Mouse (Mus musculus) cerebral cortex, adult 2 months (tissue): ENCODE data around the gene Gpr107.

Experiments used
- WGBS: fragments of 180-500 bp; shearing (Covaris S2); methylation state at CpG from one replicate; pipeline ENCODE4 v1.1.7; 2018; 5-methylcytosine and 5-hydroxymethylcytosine counted together

Gpr107 gene

DNA sequence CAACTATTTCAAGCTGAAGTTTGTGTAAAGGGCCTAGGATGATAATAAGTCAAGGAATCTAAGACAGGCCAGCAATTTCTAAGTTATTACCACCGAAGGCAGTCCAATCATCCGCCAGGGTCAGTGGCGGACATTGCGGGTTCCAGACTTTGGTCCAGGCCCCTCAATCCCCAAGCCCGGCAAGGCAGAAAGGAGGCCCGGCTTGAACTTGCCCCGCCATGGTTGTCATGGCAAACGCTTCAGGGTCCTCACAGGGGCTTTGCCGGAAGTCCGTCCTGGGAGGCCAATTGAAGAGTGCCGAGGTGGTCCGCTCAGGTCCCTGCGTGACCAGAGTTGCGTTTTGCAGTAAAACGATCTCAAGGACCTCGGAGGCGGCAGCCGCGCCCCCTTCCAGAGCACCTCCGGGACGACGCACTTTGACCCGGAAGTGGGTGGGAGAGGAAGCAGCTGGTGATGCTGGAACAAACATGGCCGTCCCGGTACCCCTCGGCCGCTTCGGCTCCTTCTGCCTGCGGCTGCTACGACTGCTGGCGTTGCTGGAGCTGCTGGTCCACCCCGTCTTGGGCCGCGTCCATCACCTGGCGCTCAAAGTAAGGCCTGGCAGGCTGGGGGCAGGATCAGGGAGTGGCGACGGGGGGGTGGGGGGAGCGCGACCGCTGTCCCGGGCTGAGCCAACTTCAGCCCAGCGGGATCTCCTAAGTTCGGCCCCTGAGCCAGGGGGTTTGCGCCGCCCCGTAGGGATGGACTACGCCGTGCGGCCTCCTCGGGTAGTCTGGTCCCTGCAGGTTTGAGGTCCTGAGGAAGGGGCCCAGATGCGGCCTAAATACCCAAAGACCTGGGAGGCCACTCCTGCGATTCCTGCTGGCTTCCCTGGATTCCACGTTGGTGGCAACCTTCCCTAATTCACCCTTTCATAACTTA, at the start of gene Gpr107:
Gene Gpr107, plus strand, starts transcription at position 425 of the 921 bp plus-strand sequence.
- under 1% methylated on average over 53 of the region's 53 CpGs for WGBS

DNA sequence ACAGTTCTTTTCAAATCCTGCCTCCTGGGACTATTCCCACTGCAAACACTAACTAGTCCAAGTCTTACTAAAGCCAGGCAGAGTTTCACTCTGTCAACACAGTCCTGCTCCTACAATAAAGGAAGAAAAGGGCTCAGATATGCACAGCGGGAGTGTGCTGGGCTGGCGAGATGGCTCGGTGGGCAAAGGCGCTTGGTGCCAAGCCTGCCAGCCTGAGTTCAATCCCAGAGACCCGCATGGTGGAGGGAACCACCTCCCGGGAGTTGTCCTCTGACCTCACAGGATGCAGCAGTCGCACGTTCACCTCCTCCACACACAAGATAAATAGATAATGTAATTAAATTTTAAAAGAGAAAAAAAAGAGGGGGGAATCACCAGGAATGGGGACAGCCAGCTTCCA, 48.8 kb upstream of the Gpr107 start:
- 67% methylated on average over 8 of the region's 8 CpGs for WGBS

DNA sequence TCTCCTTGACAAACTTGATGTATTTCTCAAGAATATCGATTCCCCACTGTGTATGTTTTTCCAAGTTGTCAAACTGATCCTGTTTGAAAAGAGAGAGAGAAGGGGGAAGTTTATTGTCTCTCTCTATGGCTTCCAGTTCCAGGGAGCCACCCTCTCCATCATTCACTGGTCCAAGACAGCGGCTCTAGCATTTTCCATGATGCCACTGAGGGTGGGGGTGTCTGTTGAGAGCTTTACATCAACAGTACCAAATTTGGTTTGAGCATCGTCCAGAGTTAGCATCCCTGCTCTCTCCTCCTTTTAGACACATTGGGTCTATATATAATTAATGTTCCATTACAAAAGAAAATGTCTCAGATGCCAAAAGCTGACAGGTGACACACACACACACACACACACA, 46.8 kb upstream of the Gpr107 start:
- 56% methylated on average over 3 of the region's 3 CpGs for WGBS

DNA sequence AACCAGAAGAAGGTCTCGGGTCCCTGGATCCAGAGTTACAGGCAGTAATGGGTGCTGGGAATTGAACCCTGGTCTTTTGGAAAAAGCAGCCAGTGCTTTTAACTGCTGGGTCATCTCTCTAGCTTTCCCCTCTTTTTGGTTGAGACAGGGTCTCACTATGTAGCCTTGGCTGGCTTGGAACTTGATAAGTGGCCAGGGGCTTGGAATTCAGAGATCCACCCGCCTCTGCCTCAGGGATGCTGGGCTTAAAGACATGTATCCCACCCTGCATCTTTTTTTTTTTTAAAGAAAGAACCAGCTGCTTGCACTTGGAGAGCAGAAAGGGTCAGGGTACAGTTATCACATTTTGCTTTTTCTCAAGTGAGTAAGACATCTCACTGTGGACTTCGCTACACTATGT, 46.1 kb upstream of the Gpr107 start:
- 92% methylated on average over 3 of the region's 3 CpGs for WGBS

DNA sequence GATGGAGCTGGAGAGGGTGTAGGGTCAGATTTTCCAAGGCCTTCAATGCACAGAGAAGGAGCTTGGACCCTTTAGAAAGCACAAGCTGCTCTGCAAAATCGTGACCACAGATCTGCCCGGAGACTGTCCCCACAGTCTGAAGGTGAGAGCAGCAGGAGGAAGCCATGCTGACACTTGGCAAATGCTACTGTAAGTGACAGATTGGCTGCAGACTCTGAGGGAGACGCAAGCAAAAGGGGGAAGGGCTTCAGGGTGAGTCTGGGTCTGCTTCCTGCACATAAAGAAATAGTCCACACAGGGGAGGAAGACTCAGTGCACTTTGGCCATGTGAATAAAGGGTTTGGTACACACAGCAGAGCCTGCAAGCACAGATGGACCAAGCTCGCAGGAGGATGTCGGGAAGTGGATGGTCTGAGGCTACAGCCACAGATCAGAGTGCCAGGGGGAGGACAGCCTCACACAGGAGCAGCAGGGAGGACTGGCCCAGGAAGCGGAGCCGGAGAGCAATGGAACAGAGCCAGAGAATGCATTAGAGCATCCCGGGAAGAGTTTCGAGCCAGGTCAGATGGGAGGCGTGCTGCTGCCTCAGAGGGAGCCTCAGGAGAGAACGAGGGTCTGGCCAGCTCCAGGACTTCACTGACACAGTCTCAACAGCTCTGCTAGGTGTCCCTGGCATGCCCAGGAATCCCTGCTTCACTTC, 45.3 kb upstream of the Gpr107 start:
- 23% methylated on average over 11 of the region's 11 CpGs for WGBS

DNA sequence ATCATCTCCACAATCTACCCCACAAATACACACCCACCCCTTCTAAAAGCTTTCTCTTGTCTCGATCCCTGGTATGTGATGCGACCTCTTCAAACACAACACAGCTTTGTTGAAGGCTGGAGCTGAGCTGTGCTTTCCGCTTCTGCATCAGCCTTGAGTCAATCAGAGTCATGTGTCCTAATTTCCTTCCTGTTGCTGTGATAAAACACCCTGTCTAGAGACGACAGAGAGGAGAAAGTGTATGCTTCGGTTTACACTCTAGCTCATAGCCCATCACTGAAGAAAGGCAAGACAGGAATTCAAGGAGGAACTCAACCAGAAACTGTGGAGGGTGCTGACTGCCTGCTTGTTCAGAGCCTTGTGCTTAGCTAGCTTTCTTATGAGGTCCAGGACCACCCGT, 43.9 kb upstream of the Gpr107 start:
- 62% methylated on average over 6 of the region's 6 CpGs for whole genome bisulfite sequencing

DNA sequence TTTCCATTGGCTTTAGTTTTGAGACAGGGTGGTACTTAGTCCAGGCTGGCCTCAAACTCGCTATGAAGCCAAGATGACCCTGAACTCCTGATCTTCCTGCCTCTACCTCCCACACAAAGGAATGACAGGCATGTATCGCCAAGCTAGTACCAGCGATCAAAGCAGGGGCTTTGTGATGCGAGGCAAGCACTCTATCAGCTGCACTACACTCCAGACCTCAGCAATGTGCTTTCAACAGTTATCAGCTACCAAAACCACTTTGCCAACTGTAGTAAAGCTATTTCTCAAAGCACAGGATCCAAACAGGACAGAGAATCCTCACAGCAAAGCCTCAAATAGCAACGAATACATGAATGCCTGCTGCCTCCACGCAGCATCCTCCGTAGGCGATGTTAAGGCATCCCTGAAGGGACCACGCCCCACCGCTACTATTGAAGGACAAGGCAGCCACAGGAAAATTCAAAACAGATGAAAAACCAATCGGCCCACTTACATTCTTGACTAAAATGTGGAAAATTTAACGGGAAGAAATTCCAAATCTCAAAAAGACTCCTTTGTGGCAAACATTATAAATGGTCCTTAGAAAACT, 42.1 kb upstream of the Gpr107 start:
- 36% methylated on average over 12 of the region's 12 CpGs for WGBS

DNA sequence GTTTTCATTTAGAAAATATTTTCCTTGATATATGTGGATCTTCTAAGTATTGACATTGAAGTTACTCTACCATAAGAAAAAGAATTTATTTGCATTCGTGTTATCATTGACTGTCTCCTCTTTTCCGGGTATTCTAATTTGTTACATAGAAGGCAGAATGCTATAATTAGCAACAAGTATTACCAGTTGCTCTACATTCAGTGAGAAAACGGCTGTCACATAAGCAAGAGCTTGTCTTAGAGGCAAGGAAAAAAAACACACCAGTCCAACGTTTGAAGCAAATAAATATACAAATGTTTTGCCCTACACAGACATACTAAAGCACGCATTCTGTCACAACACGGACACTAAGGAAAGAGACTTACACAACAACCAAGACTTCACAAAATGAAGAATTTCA, 40.4 kb upstream of the Gpr107 start:
- 34% methylated on average over 6 of the region's 6 CpGs for WGBS

DNA sequence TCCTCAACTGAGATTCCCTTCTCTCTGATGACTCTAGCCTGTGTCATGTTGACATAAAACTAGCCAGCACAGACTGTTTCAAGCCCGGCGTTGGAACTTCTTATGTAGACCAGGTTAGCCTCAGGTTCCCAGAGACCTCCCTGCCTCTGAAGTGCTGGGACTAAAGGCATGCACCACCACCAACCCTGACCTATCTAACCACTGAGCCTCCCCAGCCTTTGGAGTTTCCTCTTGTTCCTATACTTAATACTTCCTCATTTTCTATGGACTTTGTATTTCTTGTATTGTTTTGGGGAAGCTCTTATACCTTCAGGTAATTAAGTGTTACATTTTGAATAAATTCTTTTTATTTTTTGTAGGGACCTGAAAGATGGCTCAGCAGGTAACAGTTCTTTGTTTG, 37.9 kb upstream of the Gpr107 start:
- WGBS = 92% methylated on average over 2 of the region's 2 CpGs

DNA sequence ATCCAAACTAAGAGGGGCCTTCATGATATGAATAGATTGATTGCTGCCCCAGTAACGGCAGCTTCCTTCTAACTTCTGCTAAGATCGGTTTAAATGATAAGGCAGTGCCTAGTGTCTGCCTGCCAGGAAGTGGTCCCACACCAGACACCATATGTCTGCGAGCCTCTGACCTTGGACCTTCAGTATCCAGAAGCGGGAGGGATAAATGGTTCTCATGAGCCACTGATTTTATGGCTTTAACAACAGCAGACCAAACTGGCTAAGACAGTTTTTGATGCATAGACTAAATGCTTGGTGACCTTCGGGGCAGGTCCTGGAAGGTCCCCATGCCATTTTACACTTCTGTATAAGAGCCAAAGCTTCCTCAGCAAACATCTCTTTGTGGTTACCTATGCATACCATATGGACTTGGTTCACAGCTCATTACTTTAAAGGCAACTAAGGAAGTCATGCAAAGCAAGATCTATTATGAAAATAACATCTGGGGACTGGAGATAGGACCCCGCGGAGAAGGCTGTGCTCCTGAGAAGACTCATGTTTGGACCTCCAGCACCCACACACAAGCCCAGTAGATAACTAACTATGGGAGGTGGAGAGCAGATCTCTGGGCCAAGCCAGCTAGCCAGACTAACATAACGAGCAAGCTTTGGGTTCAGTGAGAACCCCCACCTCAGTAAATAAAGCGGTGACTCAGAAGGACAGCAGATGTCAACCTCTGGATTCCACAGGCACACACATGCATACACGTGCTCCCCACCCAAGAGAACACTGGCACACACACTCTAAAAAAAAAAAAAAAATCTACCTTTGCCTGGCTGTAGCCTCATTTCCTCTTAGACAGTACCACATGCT, 36.8 kb upstream of the Gpr107 start:
- WGBS = 80% methylated on average over 10 of the region's 10 CpGs

DNA sequence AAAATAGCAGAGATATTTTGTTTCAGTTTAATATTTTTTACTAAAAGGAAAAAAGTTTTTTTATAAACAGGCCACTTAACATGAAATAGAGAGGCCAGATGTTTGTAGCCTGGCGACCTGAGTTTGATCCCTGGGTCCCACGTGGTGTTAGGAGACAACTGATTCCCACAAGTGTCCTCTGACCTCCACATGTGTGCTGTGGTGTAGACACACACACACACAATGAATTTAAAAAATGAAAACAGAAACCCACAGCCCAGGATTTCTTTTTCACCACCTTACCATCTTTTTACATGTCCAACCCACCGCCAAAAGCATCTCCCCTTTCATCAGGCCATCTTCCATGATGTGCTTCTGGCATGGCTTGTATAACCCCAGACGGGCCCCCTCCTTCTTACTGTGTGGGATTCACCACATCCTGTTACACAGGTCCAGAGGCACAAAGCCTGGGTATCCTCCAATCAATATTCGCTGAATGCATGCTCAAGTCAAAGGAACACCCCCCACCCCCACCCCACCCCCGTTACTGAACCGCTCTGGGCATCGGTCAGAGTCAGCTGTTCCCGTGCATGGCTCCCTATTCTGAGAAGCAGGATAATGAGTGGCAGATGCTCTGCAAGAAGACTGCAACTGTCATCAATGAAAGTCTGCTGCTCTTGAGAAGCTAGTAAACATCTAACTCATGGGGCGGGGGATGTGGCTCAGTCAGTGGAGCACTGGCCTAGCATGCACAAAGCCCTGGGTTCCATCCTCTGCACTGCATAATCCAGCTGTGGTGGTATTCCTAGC, 36.0 kb upstream of the Gpr107 start:
- 65% methylated on average over 10 of the region's 10 CpGs for WGBS

DNA sequence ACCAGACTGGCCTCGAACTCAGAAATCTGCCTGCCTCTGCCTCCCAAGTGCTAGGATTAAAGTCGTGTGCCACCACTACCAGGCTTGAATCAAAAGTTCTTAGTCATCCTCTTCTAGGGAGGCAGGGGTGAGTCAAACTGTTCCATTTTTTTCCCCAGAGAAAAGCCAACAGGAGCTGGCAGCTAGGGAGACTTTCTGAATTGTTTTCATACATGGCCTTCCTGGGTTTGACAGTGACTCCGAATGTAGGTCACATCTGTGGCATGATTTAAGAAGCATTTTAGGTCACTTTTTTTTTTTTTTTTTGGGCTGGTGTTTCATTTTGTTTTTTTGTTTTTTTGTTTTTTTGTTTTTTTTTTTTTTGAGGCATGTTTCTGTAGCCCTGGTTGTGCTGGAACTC, 33.9 kb upstream of the Gpr107 start:
- WGBS = 52% methylated on average over 3 of the region's 3 CpGs

DNA sequence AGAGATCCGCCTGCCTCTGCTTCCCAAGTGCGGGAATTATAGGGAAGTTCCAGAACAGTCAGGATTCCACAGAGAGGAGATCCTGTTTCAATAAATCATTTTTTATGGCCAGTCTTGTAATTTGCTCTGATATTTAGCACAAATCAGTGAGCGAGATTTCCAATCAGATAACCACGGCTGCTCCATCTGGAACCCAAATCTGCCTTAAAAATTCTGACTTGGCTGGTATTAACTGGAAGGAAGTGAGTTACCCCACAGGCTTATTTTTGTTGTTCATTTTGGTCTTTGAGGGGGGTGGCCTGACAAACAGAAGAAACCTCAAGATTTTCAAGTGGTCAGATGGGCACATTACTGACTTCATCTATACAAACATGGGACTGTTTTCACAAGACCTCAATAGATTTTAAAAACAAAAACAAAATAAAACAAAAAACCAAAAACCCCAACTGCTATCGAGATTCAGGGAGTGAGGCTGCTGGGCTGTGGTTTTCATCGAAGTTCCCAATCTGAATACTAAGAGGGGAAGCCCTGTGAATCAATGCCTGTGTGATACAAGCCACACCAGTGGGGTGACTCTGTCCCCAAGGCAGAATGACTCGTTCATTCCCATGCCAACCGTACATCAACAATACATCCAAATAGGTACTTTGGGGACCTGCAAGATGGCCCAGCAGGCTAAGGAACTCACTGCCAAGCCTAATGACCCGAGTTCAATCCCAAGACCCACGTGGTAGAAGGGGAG, 33.3 kb upstream of the Gpr107 start:
- 66% methylated on average over 10 of the region's 10 CpGs for WGBS

DNA sequence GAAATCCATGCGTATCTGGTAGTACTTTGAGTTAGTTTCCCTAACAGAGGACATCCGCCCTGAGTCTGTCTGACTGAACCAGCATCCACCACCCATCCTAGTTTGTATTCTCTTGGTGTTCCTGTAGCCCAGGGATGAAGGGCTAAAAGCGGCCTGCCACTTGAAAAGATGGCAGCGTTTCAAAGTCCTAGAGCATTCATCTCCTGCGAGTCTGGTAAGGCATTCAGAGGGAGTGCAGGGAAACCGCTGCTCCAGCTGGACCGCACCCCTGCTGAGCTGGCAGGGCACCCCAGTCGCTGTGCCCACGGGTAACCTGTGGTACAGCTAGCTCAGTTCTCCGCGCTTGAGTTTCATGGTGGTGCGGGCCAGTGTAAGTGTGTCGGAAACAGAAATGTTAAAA, 32.3 kb upstream of the Gpr107 start:
- WGBS = 56% methylated on average over 13 of the region's 13 CpGs

DNA sequence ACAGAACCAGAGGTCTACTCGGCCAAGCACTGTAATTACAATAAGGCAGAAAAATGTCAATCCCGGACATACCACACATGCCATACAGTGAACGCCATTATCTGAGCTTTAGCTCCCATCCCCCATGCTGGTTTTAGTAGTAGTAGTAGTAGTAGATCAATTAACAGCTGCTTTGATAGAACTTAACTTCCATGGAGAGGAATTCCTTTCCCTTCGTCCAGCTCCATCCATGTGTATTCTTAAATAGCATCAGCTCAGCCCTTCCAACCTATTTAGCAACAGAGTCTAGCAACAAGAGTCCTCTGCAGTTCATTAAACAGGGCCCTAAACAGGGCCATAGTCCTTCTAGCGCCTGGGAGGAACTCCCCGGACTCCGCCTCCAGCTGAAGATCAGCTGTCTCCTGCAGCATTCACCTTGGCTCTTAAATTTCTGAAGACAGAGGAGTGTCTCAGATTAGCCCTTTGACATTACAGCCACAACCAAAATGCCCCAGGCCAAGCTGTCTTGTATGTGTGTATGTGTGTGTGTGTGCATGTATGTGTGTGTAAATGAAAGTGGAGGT, 30.9 kb upstream of the Gpr107 start:
- WGBS = 79% methylated on average over 7 of the region's 7 CpGs

DNA sequence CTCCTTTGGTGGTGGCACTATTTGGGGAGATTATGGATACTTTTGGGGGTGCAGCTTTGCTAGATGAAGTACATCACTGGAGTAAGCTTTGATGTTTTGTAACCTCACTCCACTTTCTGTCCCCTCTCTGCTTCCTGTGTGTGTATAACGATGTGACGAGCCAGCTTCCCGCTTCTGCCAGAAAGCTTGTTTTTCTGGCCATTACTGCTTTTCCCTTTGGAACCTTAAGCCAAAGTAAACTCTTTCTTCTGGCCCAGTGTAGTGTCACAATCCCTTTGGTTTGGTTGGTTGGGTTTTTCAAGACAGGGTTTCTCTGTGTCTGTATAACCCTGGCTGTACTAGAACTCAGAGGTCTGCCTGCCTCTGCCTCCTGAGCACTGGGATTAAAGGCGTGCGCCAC, 29.3 kb upstream of the Gpr107 start:
- WGBS = 80% methylated on average over 5 of the region's 5 CpGs

DNA sequence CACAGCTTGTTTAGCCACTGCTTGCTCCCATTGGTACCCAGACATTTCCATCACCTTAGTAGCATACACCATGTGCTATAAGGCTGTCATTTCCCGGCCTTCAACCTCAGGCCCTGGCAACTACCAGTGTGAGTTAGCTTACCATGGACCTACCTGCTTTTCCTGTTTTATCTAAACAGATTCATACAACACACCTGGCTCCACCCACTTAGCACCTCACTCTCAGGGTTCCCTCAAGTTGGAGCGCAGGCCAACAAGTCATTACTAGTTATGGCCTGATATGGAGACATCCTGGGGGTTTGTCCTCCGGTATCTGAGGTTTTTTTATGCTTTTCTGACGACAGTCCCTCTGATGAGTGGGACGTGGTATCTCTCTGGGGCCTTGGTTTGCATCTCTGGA, 28.6 kb upstream of the Gpr107 start:
- 89% methylated on average over 5 of the region's 5 CpGs for WGBS

DNA sequence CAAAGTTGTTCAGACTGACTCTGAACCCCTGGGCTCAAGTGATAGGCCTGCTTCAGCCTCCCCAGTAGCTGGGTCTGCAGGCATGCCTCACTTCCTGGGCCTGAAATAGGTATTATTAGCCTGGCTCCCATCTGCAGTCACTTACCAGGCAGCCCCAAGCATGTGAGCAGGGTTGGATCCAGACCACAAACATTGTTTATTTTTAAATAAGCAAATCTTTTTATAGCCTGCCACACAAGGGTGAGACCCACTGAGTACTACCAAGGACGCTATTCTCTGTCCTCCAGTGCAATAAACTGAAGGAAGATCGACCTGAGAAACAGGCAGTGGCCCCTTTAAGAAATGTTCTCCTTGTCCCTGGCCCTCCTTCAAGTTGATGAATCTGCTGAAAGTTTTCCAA, 27.4 kb upstream of the Gpr107 start:
- WGBS = 50% methylated on average over 2 of the region's 2 CpGs

DNA sequence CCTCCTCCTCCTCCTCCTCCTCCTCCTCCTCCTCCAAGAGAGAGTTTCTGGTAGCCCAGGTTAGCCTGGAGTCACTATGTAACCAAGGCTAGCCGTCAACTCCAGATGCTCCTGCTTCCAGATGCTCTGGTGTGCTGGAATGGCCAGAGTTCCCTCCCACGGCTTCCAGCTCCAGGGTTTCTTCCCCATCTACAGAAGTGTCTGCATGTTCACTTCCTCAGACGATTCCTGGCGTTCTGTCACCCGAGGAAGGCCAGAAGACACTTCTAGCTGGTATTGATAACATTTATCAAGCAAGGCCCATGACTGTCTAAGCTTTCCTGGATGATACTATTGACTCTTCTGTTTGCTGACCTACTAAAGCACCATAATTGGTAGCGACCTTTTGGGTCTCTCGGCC, 27.0 kb upstream of the Gpr107 start:
- 67% methylated on average over 7 of the region's 7 CpGs for WGBS

DNA sequence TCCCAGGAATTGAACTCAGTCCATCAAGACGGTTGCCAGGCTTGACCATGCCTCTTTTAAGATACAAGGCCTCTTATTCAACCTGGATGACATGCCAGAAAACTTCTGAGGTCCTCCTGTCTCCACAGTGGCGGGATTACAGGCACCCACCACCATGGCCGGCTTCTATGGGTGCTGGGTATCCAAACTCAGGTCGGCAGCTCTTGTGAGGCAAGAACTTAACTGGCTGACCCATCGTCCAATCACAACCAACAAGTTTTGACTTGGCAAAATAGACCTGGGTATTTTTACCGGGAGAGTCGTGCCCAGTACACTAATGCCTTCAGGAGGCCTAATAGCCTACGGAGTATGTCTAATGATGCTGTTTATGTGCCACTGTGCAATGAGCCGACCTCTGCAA, 26.1 kb upstream of the Gpr107 start:
- WGBS = 72% methylated on average over 9 of the region's 9 CpGs
